Mouse (Mus musculus): ENCODE results near the gene 1700013F07Rik.

DNA sequence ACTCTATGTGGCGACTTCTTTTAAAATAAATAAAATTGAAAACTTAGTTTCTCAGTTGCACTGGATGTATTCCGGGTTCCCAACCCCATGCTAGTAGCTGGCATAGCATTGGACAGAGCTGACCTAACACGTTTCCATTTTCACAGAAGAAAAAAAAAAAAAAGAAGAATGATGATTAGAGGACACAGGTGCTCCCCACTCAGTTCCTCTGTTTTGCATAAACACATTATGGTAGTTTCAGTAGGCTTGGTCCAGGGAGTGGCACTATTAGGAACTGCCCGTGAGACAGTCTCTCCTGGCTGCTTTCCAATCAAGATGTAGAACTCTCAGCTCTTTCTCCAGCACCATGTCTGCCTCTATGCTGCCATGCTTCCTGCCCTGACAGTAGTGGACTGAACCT lies 50.6 kb downstream of the 1700013F07Rik start:
- TF ChIP-seq CTCF (IDR thresholded peaks at IDR 0.05; ENCODE audit: low read depth): no peak
- TF ChIP-seq EP300 (IDR thresholded peaks at IDR 0.05; ENCODE audit: low read depth): no peak
